Mouse (Mus musculus): ENCODE measurements around the gene Pknox1.
"Not testable (repeated sequence)": the region's sequence is repeated elsewhere in the genome, so short reads cannot be mapped to it uniquely, and the experiment has no call there.

The Pknox1 gene

DNA sequence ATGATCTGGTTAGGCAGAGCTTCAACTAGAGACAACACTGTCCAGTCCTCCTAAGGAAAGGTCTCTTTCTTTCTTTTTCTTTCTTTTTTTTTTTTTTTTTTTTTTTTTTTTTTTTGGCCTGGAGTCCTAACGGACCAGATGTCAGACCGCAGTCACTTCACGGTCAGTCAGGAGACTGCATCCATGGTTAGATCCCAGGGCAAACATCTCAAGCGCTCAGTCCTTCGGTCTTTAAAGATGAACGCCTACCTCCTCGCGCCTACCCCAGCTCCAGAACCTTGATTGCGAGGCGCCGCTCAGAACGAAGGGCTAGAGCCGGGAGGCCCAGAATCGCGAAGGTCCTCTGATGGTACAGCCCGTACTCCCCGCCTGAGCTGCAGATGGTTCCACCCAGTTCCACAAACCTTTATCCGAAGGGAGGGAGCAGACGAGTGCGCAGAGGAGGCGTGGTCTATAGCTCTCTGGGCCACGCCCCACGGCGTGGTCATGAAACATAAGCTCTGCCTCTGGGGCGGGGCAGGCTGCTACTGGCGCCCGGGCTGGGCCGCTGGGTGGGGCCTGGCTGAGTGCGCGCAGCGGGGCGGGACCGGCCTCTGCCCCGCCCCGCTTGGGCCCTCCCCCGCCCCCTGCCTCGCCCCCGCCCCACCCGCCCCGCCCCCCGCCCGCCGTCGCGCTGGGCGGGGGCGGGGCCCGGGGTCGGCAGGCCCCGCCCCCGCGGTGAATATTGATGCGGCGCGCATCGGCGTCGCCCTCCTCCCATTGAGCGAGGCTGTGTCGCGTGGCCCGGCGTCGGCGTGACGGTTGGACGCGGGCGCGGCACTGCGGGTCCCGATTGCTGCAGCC lies at the start of gene Pknox1:
Pknox1 (plus strand) TSS at position 720 of the 843 bp plus-strand sequence.
- peak; percentile 100 for DNase-seq (ENCODE audit: low read depth, low spot score)

DNA sequence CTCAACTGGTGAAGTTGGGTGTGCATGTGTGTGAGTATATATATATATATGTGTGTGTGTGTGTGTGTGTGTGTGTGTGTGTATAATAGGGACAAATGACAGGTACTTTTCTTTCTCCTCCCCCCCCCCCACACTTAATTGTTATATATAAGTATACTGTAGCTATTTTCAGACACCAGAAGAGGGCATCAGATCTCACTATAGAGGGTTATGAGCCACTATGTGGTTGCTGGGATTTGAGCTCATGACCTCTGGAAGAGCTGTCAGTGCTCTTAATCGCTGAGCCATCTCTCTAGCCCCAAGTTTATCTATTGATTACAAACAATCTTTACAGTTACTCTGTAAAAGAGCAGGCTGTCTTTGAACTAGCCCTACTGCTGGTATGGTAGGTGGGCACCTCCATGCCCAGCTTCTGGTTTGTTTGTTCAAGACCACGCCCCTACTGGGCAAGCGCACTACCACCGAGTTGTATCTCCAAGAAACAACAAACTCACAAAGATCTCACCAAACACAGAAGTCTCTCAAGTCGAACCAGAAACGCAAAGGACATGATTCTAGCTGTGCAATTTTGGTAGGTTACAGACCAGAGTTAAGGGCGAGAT lies 45.1 kb upstream of the Pknox1 start:
- no peak for DNase-seq (ENCODE audit: low read depth, low spot score)

DNA sequence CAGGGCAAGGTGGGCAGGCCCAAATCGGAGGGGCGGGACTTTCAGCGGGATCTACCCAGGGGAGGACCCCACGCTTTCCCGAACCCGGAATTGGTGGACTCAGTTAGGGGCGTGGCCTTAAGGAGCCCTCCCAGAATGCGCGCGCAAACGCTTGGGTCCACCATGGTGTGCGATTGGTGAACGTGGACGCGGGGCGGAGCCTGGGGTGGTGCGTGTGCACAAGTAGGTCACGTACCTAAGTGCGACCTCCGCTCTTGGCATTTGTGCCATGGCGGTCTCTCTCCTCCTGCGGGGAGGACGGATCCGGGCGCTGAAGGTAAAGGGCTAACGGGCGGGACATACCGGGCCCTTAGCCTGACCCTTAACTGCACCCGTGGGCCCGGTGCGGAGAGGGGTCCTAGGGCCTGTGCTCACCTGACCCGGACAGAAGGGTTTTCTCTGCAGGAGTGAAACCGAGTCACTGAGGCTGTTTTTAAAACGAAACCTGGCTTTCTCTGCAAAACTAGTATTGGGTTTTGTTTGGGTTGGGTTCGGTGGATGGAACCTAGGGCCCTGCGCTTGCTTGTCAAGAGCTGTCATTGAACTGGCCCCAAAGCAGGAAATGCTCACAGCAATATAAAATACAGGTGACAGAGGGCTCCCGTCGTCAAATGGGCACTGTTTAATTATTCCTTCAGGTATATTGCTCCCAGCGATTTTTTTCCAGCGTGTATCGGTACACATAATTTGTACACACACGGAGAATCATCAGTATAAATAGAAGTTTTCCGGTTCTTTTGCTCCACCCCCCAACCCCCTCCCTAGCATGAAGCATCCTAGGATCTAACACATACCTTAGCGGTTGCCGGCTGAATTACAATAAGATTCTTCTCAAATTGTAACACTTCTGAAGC lies 44.3 kb upstream of the Pknox1 start, which contains the start of the genes Wdr4 and Ndufv3:
Wdr4 (minus strand) TSS at position 35 of the 893 bp plus-strand sequence.
Ndufv3 (plus strand) TSS at position 170 of the 893 bp plus-strand sequence.
- DNase-seq (ENCODE audit: low read depth, low spot score) = peak; percentile 100

DNA sequence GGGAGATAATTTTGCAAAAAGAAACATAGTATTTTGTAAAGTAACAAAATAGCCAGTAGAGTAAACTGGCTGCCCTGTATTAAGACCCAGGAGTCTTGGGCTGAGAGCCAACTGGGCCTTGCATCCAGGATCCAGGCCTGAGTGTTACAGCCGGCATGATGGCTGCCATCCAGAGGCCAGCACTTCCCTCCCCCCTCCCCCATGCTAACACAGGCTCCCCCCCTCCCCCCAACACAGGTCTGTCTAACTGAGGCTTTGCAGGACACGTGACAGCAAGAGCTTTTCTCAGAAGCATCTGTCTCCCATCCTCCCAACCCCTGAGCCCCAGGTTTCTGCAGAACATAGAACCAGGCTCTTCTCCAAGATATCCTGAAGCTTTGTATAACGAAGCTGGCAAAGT lies 43.6 kb upstream of the Pknox1 start:
- DNase-seq (ENCODE audit: low read depth, low spot score) = peak; percentile 94

DNA sequence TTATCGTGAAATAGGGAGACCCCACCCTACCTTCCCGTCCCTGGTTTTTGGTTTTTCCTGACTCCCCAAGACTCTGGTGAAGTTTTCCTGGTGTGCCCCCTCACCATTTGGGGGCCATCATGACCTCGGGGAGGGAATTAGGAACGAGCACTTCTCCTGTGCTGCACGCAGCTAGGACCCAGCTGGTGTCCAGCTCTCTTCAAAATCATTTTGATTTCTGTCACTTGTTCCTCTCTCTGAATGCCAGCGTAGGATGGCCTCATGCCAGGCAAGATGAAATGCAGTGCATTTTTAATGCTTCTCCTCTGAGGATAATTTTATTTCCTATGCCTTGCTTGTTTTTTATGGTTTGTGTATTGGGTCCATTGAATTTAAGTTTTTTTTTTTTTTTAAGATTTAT lies 42.6 kb upstream of the Pknox1 start:
- DNase-seq (ENCODE audit: low read depth, low spot score) = peak; percentile 24

DNA sequence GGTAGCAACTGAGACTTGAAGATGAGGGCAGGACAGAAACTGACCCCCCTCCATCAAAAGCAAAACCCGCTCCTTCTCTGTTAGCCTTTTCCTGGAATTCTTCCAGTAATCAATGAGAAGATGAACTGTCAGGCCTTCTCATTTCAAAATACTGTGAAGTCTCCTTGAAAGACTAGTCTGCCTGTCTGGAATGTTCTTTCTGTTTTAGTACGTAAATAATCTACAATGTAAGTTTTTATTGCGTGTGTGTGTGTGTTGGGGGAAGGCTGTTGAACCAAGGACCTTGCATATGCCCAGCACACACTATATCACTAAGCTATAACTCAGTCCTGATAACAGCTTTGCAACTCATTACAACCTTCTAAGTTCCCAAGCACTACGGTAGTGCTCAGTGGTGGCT lies 39.4 kb upstream of the Pknox1 start:
- no peak for DNase-seq (ENCODE audit: low read depth, low spot score)

DNA sequence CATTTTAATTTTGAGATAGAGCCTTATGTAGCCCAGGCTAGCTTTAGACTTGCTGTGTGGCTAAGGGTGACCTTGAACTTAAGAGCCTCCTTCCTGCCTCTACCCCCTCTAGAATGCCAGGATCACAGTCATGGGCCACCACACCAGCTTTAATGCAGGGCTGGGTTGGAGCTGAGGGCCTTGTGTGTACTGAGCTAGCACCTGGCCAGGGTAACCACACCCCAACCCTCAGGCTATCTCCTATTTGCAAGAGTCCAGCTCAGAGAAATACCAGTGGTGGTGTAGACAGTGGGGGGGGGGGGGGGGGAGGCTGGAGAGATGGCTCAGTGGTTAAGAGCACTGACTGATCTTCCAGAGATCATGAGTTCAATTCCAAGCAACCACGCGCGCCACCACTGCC lies 38.7 kb upstream of the Pknox1 start:
- no peak for DNase-seq (ENCODE audit: low read depth, low spot score)

DNA sequence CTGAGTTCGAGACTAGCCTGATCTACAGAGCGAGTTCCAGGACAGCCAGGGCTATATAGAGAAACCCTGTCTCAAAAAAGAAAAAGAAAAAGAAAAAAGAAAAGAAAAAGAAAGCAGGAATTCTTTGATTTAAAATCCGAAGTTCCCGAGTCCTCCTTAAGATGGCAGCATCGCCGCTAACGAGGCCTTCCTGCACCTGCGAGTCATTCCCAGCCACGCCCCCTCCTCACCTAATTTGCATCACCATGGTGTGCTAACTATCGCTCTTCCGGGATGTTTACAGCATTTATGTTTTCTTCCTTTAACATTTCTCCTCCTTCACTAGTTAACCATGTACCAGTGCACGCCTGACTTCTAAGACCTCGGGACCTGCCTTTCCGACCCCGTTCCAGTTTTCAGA lies 35.2 kb upstream of the Pknox1 start:
- peak; percentile 74 for DNase-seq (ENCODE audit: low read depth, low spot score)

DNA sequence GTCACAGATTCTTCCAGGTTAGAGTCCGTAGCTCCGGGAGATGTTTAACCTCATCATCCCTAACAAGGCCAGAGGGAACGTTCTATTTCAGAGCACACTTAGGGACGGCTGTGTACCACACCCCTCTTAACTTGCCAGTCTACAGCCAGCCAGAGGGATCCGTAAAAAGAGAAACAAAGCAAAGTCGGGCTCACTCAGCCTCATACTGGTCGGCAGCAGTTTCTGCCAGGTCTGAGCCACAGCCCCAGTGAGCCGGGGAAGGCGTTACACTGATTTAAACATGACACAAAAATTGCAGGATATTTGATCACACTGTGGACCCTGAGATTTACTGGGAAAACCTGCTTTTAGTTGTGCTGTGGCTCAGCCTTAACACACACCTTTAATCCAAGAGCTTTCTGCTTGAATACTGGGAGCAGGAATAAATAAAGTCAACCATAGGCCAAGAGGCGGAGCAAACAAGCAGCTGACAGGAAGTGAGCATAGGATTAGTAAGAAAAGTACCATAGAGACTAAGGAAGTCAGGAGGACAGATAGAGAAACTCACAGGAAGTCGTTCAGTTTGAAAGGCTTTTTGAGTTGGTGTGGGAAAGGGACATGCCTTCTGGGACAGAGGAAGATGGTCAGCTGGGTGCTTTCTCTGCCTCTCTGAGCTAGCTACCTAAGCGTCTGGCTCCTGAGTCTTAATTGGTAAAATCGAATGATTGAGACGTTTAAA lies 32.9 kb upstream of the Pknox1 start:
- no peak for DNase-seq (ENCODE audit: low read depth, low spot score)

DNA sequence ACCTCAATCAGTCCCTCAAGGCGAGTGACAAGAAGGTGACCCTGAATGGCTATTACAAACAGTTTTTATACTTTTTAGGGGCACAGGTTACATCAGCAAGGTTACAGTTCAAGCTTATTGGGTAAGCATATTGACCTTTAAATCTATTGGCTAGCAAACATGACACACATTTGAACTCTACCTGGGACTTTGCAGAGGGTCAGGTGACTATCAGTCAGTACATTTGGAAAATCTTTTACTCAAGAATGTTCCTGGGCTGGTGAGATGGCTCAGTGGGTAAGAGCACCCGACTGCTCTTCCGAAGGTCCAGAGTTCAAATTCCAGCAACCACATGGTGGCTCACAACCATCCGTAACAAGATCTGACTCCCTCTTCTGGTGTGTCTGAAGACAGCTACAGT lies 32.2 kb upstream of the Pknox1 start:
- DNase-seq (ENCODE audit: low read depth, low spot score) = not testable (repeated sequence)

DNA sequence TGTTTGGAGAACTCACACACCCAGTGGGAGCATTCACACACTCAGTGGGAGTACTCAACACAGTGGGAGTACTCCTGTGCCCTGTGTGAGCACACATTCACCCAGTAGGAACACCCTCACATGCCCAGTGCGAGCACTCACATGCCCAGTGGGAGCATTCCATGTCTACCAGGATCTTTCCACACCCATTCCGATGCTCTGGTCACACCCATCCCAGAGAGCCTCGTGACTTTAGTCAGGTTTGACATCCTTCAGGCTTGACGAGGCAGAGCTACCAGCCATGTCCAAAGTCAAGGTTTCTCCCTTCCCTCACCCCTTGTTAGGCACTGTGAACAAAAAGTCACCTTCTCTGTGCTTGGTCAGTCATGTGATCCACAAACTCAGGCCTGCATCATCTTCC lies 29.2 kb upstream of the Pknox1 start:
- DNase-seq (ENCODE audit: low read depth, low spot score) = no peak

DNA sequence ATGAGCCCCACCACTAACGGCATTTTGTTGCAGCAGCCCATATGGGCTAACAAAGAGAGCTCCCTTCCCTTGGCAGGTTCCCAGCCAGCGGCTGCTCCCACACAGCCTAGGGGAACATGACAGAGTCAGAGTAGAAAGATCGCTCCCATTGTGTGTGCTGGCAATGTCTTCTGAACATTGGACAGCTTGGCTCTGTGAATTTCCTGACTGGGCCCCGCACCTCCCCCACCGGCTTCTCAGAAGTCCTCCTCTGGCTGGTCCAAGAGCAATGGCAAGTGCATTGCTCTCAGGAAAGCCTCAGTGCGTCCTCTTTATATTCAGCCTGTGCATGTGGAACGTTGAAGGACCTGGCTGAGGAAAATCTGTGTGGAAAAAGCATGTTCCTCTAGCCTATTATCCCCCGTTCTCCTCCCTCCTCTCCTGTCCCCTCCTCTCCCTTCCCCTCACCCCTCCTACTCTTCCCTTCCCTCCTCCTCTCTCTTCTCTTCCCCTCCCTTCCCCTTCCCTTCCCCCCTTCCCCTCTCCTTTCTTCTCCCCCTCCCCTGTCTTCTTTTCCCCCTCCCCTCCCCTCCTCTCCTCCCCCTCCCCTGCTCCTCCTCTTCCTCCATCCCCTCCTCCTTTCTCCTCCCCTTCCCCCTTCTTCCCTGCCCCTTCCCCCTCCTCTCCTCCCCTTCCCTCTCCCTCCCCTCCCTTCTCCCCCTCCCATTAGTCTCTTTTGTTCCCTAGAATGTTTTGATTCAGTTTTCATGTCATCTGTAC lies 28.5 kb upstream of the Pknox1 start:
- DNase-seq (ENCODE audit: low read depth, low spot score) = peak; percentile 89

DNA sequence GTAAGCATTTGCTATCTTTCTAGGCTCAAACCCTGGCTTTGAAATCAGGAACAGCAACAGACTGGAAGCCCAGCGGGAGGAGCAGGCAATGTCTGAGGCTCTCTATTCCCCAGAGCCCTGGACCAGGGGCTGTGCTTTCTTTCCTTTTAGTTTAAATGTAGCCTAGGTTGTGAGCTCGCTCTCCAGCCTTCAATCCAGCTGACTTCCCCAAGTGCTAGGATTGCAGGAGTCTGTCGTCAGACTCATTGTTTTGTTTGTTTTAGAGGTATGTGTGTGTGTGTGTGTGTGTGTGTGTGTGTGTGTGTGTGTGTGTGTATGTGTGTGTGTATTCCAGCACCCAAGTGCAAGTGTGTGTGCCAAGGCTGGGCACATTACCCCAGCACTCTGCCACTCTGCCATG lies 24.4 kb upstream of the Pknox1 start:
- no peak for DNase-seq (ENCODE audit: low read depth, low spot score)

DNA sequence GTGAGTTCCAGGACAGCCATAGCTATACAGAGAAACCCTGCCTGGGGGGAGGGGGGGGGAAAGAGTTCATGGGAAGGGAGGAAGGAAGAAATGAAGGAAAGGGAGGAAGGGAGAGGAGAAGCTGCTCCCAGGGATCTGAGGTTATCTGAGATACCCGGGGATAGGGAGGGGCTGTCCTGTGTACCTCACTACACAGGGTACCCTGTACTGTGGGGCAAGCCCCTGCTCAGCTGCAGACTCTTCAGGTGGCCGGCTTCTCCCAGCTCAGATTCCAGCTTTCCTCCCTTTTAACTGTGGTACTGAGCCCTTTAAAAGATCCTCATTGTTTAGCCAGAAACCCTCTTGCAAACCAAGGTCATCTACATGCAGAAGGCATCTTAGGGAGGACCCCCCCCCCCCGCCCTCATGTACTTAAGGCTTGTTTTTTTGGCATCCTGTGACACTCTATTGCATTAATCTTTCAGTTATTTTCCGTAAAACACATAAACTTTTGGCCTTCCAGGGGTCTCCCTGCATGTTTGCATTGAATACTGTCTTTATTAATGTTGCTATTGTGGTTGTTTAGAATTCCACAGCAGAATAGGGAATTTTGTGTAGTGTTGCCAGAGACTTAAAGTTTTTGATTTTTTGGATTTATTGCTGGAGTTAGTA lies 23.6 kb upstream of the Pknox1 start:
- DNase-seq (ENCODE audit: low read depth, low spot score) = no peak

DNA sequence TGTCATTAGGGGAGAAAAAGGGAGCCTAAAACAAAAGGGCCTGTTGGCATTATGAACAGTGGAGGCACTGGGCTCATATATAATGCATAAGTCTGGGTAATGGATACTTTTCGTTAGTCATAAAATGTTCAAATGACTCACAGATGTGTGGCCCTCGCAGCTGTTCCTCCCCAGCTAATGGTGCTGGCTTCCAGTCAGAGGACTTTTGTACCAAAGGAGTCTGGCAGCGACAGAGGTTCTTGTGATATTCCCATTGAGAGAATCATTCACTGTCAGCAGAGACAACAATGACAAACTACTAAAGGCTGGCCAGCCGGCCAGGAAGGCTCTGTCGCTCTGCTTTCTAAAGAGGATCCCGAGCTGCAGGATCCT lies 23.1 kb upstream of the Pknox1 start:
- DNase-seq (ENCODE audit: low read depth, low spot score) = peak; percentile 84

DNA sequence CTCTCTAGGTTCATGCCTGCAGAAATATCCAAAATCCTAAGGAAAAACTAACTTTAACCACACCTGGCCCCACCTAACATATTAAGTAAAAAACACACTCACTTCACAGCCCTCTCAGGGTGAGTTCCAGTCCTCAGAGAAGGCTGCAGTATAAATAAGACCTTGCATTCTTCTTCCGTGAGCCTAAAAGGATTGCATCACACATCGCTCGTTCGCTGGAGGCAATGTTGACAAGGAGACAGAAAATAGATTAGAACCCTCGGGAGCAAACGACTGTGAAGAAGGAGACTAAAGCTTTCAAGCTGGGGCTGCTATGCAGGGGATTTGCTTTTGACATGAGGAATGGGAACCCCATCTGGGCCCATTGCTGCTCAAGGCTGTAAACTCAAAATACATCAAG lies 21.0 kb upstream of the Pknox1 start:
- no peak for DNase-seq (ENCODE audit: low read depth, low spot score)

DNA sequence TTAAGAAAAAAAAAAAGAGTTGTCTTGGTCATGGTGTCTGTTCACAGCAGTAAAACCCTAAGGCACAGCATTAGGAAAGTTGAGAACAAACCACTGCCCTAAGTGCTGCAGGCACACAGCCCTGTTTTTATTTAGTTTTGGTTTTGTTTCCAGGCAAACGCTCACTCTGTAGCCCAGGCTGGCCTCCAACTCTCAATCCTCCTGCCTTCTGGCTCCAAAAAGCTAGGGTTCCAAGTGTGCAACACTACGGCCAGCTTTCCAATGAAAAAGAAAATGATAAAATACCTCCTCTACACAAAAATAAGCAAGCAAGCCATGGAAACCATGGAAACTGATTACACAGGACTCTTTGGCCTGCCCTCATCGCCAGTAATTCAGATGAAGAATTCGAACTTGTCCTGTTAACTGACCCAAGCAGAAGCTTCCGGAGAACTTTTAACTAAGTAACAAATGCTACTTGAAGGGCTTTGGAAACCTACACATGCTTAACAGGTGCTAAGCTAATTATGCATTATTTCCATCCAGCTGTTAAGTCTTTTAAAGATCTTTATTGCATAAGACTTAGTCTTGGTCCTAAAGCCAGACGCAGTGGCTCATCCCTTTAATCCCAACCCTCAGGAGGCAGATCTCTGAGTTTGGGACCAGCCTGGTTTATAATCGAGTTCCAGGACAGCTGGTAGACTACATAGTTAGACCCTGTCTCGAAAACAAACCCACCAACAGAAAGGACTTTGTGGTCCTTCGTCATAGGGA lies 17.9 kb upstream of the Pknox1 start:
- DNase-seq (ENCODE audit: low read depth, low spot score) = no peak

DNA sequence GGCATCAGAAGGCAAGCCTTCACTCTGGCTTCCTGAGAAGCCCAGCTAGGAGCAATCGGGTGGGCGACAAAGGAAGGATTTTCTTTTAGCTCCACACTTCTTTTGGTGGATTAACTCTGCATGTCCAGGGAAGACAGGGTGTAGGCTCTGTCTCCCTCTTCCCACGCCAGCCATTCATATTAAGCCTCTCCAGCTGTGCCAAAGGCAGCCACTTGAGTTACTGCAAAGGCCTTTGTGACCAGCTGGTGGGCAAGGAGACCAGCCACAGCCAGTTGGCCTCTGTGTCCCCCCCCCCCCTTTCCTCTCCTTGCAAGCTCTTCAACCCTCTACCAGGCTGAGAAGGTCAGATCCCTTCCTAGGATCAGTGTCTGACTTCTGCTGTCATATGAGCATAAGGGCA lies 16.6 kb upstream of the Pknox1 start:
- no peak for DNase-seq (ENCODE audit: low read depth, low spot score)

DNA sequence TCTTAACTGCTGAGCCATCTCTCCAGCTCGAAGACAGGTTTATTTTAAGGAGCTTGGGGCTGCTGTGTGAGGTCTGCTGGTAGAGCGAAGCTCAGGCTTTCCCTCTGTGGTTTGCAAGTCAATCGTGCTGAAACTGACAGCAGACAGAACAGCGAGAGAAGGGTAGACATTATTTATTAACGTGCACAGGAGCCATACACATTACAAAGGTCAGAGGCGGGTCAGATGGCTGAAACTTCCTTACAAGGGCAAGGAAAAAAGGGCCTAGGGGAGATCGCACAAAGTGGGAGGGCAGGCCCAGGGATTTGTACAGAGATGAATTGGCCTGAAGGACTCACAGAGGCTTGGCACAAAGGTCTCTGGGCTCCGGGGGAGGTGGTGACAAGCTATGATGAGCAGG lies 15.1 kb upstream of the Pknox1 start:
- DNase-seq (ENCODE audit: low read depth, low spot score) = no peak

DNA sequence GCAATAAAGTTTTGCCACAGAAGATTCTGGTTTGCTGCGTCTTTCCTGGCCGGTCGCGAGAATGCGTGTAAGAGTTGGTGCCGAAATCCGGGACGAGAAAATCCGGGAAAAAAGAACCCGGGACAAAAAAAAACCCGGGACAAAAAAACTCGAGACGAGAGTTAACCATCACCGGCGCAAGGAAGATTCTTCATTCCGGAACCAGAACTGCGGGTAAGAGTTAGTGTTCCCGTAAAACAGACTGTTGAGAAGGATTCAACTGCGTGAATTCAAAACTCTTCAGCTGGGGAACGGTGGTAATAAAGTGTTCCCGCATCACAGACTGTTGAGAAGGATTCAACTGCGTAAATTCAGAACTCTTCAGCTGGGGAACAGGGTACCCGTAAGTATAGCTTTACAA lies 11.9 kb upstream of the Pknox1 start:
- DNase-seq (ENCODE audit: low read depth, low spot score) = not testable (repeated sequence)
